In the genomic region with DNA sequence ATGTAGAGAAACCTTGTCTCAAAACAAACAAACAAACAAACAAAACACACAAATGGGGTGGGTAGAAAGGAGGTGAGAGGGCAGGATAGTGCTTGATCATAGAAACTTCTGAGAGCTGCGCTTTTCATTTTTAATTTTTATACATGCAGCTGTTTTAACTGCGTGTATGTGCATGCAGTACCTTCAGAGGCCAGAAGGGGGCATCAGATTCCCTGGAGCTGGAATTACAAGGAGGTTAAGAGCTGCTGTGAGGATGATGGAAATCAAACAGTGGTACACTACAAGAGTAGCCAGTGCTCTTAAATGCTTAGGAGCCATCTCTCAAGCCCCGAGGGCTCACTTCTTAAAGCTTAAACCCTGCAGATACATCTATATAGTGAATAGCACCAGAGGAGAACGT, we compare ENCODE assay signal across 7 mouse cellular contexts.
A peak's percentile ranks its signal among the peaks of the same experiment; 100 is the strongest.
DNase-seq lines count a peak whose midpoint lies in the region; ATAC-seq and TF ChIP-seq lines count a peak whose summit lies in the region.

No protein-coding gene starts in this region.

- no peak for DNase-seq in kidney, adult 2 months
- no peak for DNase-seq in kidney, postnatal 14 days
- peak; percentile 25 to 29 for DNase-seq in adrenal gland, postnatal 36 days
- peak; percentile 14 to 25 for DNase-seq in natural killer cell, adult 2 months (ENCODE audit: low spot score in 2 of 2)
- DNase-seq in left cerebral cortex, adult 11 months (ENCODE audit: low spot score) = no peak
- no peak for DNase-seq in hindbrain, embryonic 14.5 days (ENCODE audit: low spot score)

- WGBS in kidney, adult 2 months = 90% methylated on average over 4 of the region's 4 CpGs
- WGBS in hindbrain, embryonic 14.5 days = 77% methylated on average over 4 of the region's 4 CpGs

- no peak overlapping the region for H3K4me3 ChIP-seq in kidney, adult 2 months (ENCODE audit: insufficient read depth, low read depth, low read length)
- H3K4me3 ChIP-seq in ES-Bruce4 (ENCODE audit: low read depth, low read length) = no peak overlapping the region
- H3K4me3 ChIP-seq in hindbrain, embryonic 14.5 days (replicated peaks; ENCODE audit: low read length) = no peak overlapping the region

- H3K36me3 ChIP-seq in kidney, adult 2 months (ENCODE audit: control insufficient read depth, insufficient read depth, low read length) = no peaks in the 10 kb centered on the region
- H3K36me3 ChIP-seq in ES-Bruce4 (ENCODE audit: control insufficient read depth, insufficient read depth, low read length, poor library complexity, severe bottlenecking) = no peaks in the 10 kb centered on the region
- no peaks in the 10 kb centered on the region; the same call in 1 of the 2 replicates for H3K36me3 ChIP-seq in hindbrain, embryonic 14.5 days (replicated peaks; ENCODE audit: control insufficient read depth, insufficient read depth)

- TF ChIP-seq EP300 in ES-Bruce4 (IDR thresholded peaks at IDR 0.05; ENCODE audit: insufficient read depth, low read depth, low read length) = no peak

- H3K27ac ChIP-seq in kidney, adult 2 months (ENCODE audit: insufficient read depth, low read depth, low read length) = peak overlapping the region; percentile 64; the same call in 1 of the 2 replicates
- no peak overlapping the region for H3K27ac ChIP-seq in ES-Bruce4 (ENCODE audit: insufficient read depth, low read length)
- H3K27ac ChIP-seq in hindbrain, embryonic 14.5 days = no peak overlapping the region

- TF ChIP-seq POLR2A in kidney, adult 2 months (IDR thresholded peaks at IDR 0.05; ENCODE audit: low read depth, low read length) = no peak
- no peak for TF ChIP-seq POLR2A in ES-Bruce4 (IDR thresholded peaks at IDR 0.05; ENCODE audit: insufficient read depth, low read length)

- H3K9me3 ChIP-seq in ES-Bruce4 (replicated peaks; ENCODE audit: control insufficient read depth, insufficient read depth, low read length, poor library complexity, severe bottlenecking) = no peaks in the 10 kb centered on the region
- H3K9me3 ChIP-seq in hindbrain, embryonic 14.5 days (ENCODE audit: control insufficient read depth, low read length) = no peaks in the 10 kb centered on the region

- no peak overlapping the region for H3K9ac ChIP-seq in ES-Bruce4 (ENCODE audit: low read depth, poor library complexity, severe bottlenecking)
- H3K9ac ChIP-seq in hindbrain, embryonic 14.5 days = no peak overlapping the region

- TF ChIP-seq CTCF in kidney, adult 2 months (conservative IDR thresholded peaks at IDR 0.05; ENCODE audit: insufficient read depth, insufficient read length, low read depth, low read length) = peak; percentile 62
- TF ChIP-seq CTCF in ES-Bruce4 (IDR thresholded peaks at IDR 0.05; ENCODE audit: low read depth, low read length) = peak; percentile 7

- H3K27me3 ChIP-seq in kidney, adult 2 months (replicated peaks; ENCODE audit: control insufficient read depth, insufficient read depth, low read length) = no peaks in the 10 kb centered on the region
- H3K27me3 ChIP-seq in ES-Bruce4 (ENCODE audit: control insufficient read depth, insufficient read depth, low read length, poor library complexity, severe bottlenecking) = no peaks in the 10 kb centered on the region
- no peaks in the 10 kb centered on the region for H3K27me3 ChIP-seq in hindbrain, embryonic 14.5 days (ENCODE audit: control insufficient read depth, insufficient read depth, low read length)

- no peak for ATAC-seq in hindbrain, embryonic 14.5 days (ENCODE audit: low FRiP score)

- H3K4me2 ChIP-seq in hindbrain, embryonic 14.5 days (replicated peaks) = no peak overlapping the region

- peaks cover 10% of the 10 kb centered on the region for H3K4me1 ChIP-seq in kidney, adult 2 months (ENCODE audit: control insufficient read depth, insufficient read depth, low read length)
- peaks cover 2% of the 10 kb centered on the region for H3K4me1 ChIP-seq in ES-Bruce4 (ENCODE audit: control insufficient read depth, insufficient read depth, low read length)
- peaks cover 13% of the 10 kb centered on the region for H3K4me1 ChIP-seq in hindbrain, embryonic 14.5 days (replicated peaks; ENCODE audit: control insufficient read depth, insufficient read depth, low read length)

Comparison
In these comparisons a context has a peak if more than half of its experiments do, and no peak if none do; other contexts are left out.
1. DNase-seq: peak in adrenal gland, postnatal 36 days (2 of 2) and natural killer cell, adult 2 months (2 of 2); none in kidney, adult 2 months (single experiment), kidney, postnatal 14 days (single experiment), left cerebral cortex, adult 11 months (single experiment) and hindbrain, embryonic 14.5 days (single experiment).